10 mouse cellular contexts compared by ENCODE assay signal in genomic region chr3:27430621-27431263, GRCm38 (mm10). TPM values are rescaled to one million over a fixed set of nuclear protein-coding genes. Genes with fewer than 3 reads are reported as not detected.
A peak's percentile ranks its signal among the peaks of the same experiment; 100 is the strongest.
DNase-seq lines count a peak whose midpoint lies in the region; ATAC-seq lines count a peak whose summit lies in the region.
"Had no signal": no experiment of that assay in that cellular context is flagged by ENCODE, and none has a peak within 500 bp of the region (broad histone marks: within the 10 kb centered on the region; RNA-seq: fewer than 3 reads in every experiment).

No protein-coding gene starts in this region.

- H3K36me3 ChIP-seq in heart, embryonic 13.5 days = peaks cover 89% of the 10 kb centered on the region

- H3K4me2 ChIP-seq in heart, embryonic 13.5 days = no peak overlapping the region

- DNase-seq in gastrocnemius, adult 18-20 months (ENCODE audit: low spot score) = peak; percentile 52
- no peak for DNase-seq in gastrocnemius, postnatal 4 days (ENCODE audit: low spot score in 2 of 2)
- peak; percentile 70 to 73 for DNase-seq in right cerebral cortex, postnatal 10 days (ENCODE audit: low spot score in 2 of 2)
- DNase-seq in right cerebral cortex, postnatal 36 days (ENCODE audit: low spot score in 2 of 2) = no peak
- DNase-seq in lung, postnatal 14 days = peak; percentile 48
- DNase-seq in urinary bladder, adult 18-20 months (ENCODE audit: low spot score in 2 of 2) = no peak
- DNase-seq in thymus, postnatal 10 days (ENCODE audit: low spot score in 2 of 2) = no peak

- 82% methylated on average over 13 of the region's 13 CpGs for WGBS in heart, embryonic 13.5 days

- H3K9ac ChIP-seq in heart, embryonic 13.5 days = no peak overlapping the region

- no peaks in the 10 kb centered on the region for H3K27me3 ChIP-seq in heart, embryonic 13.5 days (replicated peaks)

- ATAC-seq in heart, embryonic 13.5 days (ENCODE audit: extremely low read depth, insufficient number of reproducible peaks, low FRiP score, low TSS enrichment) = no peak

- H3K4me1 ChIP-seq in heart, embryonic 13.5 days = peaks cover 22% of the 10 kb centered on the region

- H3K4me3 ChIP-seq in heart, embryonic 13.5 days = no peak overlapping the region
- H3K4me3 ChIP-seq: myocyte had no signal

- 0 out of 2 replicates have a peak overlapping the region, but pooled peaks have one; percentile 9 for H3K27ac ChIP-seq in heart, embryonic 13.5 days (replicated peaks)

- H3K9me3 ChIP-seq in heart, embryonic 13.5 days = no peaks in the 10 kb centered on the region

RNA-seq across cellular contexts. Expression of gene Ghsr, which starts 59.6 kb away (rescaled TPM):
- not detected for total RNA-seq in gastrocnemius, adult 18-20 months (2021)
- not detected for total RNA-seq in gastrocnemius, postnatal 4 days (2021)
- polyA plus RNA-seq in heart, embryonic 13.5 days (2015; fragmentation: Nextera tagmentation; extraction: Ambion mirVana) = not detected in 2 replicates
- polyA plus RNA-seq: large intestine, adult 2 months; myocyte had no signal

Comparison
In these comparisons a context has a peak if more than half of its experiments do, and no peak if none do; other contexts are left out.
1. DNase-seq: peak in gastrocnemius, adult 18-20 months (single experiment), right cerebral cortex, postnatal 10 days (2 of 2) and lung, postnatal 14 days (single experiment); none in gastrocnemius, postnatal 4 days (0 of 2), right cerebral cortex, postnatal 36 days (0 of 2), urinary bladder, adult 18-20 months (0 of 2) and thymus, postnatal 10 days (0 of 2).